Mouse (Mus musculus): Measurements from ENCODE around the gene Kcnma1. TPM values are rescaled to one million over a fixed set of nuclear protein-coding genes. Genes with fewer than 3 reads are reported as not detected.

Kcnma1 gene
- polyA plus RNA-seq, 1 experiment: 4.9 TPM

DNA sequence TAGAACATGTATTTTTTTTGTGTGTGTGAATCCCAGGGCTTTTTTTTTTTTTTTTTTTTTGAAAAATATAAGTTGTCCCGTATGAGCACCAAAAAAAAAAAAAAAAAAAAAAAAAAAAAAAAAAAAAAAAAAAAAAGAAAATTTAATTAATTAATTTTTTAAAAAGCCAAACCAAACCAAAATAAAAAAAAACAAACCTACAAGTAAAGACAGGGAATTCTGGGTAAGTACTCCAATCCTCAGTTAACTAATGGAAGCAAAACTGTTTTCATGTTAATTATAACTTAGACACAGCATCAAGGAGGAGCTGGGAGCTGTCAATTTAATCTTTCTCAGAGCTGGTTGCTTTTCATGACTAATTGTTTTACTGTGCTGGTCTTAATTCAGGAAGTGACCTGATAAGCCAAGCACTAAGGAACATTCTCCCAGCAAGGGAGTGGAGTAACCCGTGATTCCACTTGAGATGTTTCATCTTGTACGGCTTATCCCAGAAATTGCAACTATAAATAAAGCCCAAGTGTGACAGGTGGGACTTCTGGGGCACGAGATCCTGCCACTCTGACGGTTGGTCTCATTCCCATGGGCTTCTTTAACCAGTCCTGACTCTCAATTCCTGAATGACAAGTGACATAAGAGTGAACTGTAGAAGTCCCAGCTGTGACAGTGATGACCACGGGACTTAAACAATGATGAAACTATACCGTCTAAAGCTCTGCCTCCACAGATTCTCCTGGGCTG is 424.4 kb downstream of the Kcnma1 start:
- 64% methylated on average over 7 of the region's 7 CpGs for WGBS
- TF ChIP-seq CTCF (IDR thresholded peaks at IDR 0.05; ENCODE audit: borderline replicate concordance, control insufficient read depth, extremely low read depth, insufficient read depth, low read length, poor library complexity) (no peak), POLR2A (IDR thresholded peaks at IDR 0.05; ENCODE audit: control insufficient read depth, extremely low read depth, insufficient read depth, low read length, poor library complexity) (no peak)
- no peak overlapping the region for H3K27ac ChIP-seq (ENCODE audit: control insufficient read depth, insufficient read depth, low read length)
- no peaks in the 10 kb centered on the region for H3K27me3 ChIP-seq (ENCODE audit: control insufficient read depth, insufficient read depth, low read length)
- H3K4me3 ChIP-seq (ENCODE audit: control insufficient read depth, insufficient read depth, low read length): no peak overlapping the region
- H3K4me1 ChIP-seq (replicated peaks; ENCODE audit: control insufficient read depth, insufficient read depth, low read length): no peaks in the 10 kb centered on the region
- no peak for DNase-seq
- H3K36me3 ChIP-seq (ENCODE audit: control insufficient read depth, insufficient read depth, low read length): no peaks in the 10 kb centered on the region

DNA sequence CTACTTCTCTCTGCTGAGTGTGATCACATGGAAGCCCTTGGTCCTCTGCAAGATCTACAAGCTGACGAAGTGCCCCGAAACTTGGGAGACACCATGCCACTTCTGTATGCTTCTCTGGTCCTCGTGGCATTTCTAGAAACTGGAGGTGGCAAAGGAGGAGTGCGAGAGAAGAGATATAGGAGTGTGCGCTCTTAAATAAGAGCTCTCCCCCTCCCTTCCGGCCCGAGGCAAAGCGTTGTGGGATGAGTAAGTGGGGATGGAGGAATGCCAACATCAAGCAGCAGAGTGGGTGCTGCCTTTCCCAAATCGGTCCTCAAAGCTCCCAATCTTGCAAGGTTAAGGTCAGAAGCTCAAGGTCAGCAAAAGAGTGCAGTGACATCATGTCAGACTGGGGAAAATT is 426.8 kb downstream of the Kcnma1 start:
- H3K4me1 ChIP-seq (replicated peaks; ENCODE audit: control insufficient read depth, insufficient read depth, low read length): no peaks in the 10 kb centered on the region
- no peak for DNase-seq
- H3K36me3 ChIP-seq (ENCODE audit: control insufficient read depth, insufficient read depth, low read length): no peaks in the 10 kb centered on the region
- TF ChIP-seq CTCF (IDR thresholded peaks at IDR 0.05; ENCODE audit: borderline replicate concordance, control insufficient read depth, extremely low read depth, insufficient read depth, low read length, poor library complexity) (no peak), POLR2A (IDR thresholded peaks at IDR 0.05; ENCODE audit: control insufficient read depth, extremely low read depth, insufficient read depth, low read length, poor library complexity) (no peak)
- 81% methylated on average over 9 of the region's 9 CpGs for WGBS
- H3K27me3 ChIP-seq (ENCODE audit: control insufficient read depth, insufficient read depth, low read length): no peaks in the 10 kb centered on the region
- no peak overlapping the region for H3K27ac ChIP-seq (ENCODE audit: control insufficient read depth, insufficient read depth, low read length)
- no peak overlapping the region for H3K4me3 ChIP-seq (ENCODE audit: control insufficient read depth, insufficient read depth, low read length)

DNA sequence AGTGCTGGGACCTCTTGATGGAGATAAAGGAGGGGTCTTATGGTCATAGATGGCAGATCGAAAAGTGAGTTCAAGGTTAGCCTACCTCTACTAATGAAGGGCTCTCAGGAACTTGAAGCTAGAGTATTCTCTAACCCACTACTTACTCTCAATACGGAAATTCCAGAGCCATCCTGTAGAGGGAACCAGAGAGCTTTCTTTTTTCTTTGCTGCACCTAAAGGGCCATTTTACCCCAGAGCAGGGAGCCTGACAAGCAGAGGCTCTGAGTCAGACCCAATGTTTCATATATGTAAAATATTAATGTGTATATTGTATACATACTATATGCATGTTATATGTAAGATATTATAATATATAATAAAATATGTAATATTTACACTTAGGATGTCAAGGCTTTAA is 431.1 kb downstream of the Kcnma1 start:
- TF ChIP-seq CTCF (IDR thresholded peaks at IDR 0.05; ENCODE audit: borderline replicate concordance, control insufficient read depth, extremely low read depth, insufficient read depth, low read length, poor library complexity) (no peak), POLR2A (IDR thresholded peaks at IDR 0.05; ENCODE audit: control insufficient read depth, extremely low read depth, insufficient read depth, low read length, poor library complexity) (no peak)
- Histone ChIP-seq H3K4me1 (replicated peaks; ENCODE audit: control insufficient read depth, insufficient read depth, low read length) (no peaks in the 10 kb centered on the region), H3K27me3 (ENCODE audit: control insufficient read depth, insufficient read depth, low read length) (no peaks in the 10 kb centered on the region), H3K4me3 (ENCODE audit: control insufficient read depth, insufficient read depth, low read length) (no peak overlapping the region), H3K27ac (ENCODE audit: control insufficient read depth, insufficient read depth, low read length) (no peak overlapping the region), H3K36me3 (ENCODE audit: control insufficient read depth, insufficient read depth, low read length) (no peaks in the 10 kb centered on the region)
- WGBS: 20% methylated on average over 2 of the region's 2 CpGs
- peak; percentile 28 for DNase-seq

DNA sequence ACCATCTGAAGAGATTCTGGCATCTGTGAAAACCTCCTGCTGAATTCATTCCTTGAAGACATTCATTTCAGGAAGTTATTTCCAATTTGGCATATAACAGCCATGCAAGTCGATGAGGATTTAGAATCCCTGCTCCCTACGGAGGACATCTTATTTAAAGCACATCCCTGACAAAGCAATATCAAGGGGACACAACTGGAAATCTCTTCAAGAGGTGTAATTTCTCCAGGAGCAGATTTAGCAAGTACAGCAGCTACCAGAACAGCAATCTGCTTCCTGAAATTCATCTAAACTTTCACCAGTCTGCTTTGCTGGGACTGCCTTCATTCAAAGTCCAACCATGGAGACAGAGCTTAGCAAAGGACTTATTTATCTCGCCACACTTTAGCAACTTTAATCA is 433.0 kb downstream of the Kcnma1 start:
- H3K27ac ChIP-seq (ENCODE audit: control insufficient read depth, insufficient read depth, low read length): no peak overlapping the region
- DNase-seq: no peak
- 84% methylated on average over 3 of the region's 3 CpGs for WGBS
- H3K4me1 ChIP-seq (replicated peaks; ENCODE audit: control insufficient read depth, insufficient read depth, low read length): no peaks in the 10 kb centered on the region
- TF ChIP-seq CTCF (IDR thresholded peaks at IDR 0.05; ENCODE audit: borderline replicate concordance, control insufficient read depth, extremely low read depth, insufficient read depth, low read length, poor library complexity) (no peak), POLR2A (IDR thresholded peaks at IDR 0.05; ENCODE audit: control insufficient read depth, extremely low read depth, insufficient read depth, low read length, poor library complexity) (no peak)
- H3K4me3 ChIP-seq (ENCODE audit: control insufficient read depth, insufficient read depth, low read length): no peak overlapping the region
- H3K27me3 ChIP-seq (ENCODE audit: control insufficient read depth, insufficient read depth, low read length): no peaks in the 10 kb centered on the region
- no peaks in the 10 kb centered on the region for H3K36me3 ChIP-seq (ENCODE audit: control insufficient read depth, insufficient read depth, low read length)

DNA sequence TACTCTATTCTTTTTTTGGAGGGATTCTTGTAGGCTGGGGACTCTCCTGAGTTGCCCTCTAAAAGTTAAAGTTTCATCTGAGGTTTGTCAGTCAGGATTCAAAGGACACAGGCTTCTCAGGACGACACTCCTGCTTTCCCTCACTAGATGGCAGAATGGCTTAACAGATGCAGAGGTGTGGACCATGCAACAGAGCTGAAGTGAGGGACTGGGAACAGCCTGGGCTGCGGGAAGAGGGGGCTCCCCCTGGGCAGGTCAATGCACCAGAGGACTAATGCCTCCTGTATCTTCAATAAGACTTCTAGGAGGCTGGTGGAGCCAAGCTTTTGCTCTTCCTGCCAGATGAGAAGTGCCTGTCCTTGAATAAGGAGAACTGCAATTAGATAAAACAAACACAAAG is 438.3 kb downstream of the Kcnma1 start:
- 5% methylated on average over 2 of the region's 2 CpGs for WGBS
- TF ChIP-seq CTCF (IDR thresholded peaks at IDR 0.05; ENCODE audit: borderline replicate concordance, control insufficient read depth, extremely low read depth, insufficient read depth, low read length, poor library complexity): no peak
- TF ChIP-seq POLR2A (IDR thresholded peaks at IDR 0.05; ENCODE audit: control insufficient read depth, extremely low read depth, insufficient read depth, low read length, poor library complexity): no peak
- H3K27ac ChIP-seq (ENCODE audit: control insufficient read depth, insufficient read depth, low read length): no peak overlapping the region
- no peak for DNase-seq
- H3K4me1 ChIP-seq (replicated peaks; ENCODE audit: control insufficient read depth, insufficient read depth, low read length): no peaks in the 10 kb centered on the region
- H3K36me3 ChIP-seq (ENCODE audit: control insufficient read depth, insufficient read depth, low read length): no peaks in the 10 kb centered on the region
- no peaks in the 10 kb centered on the region for H3K27me3 ChIP-seq (ENCODE audit: control insufficient read depth, insufficient read depth, low read length)
- no peak overlapping the region for H3K4me3 ChIP-seq (ENCODE audit: control insufficient read depth, insufficient read depth, low read length)

DNA sequence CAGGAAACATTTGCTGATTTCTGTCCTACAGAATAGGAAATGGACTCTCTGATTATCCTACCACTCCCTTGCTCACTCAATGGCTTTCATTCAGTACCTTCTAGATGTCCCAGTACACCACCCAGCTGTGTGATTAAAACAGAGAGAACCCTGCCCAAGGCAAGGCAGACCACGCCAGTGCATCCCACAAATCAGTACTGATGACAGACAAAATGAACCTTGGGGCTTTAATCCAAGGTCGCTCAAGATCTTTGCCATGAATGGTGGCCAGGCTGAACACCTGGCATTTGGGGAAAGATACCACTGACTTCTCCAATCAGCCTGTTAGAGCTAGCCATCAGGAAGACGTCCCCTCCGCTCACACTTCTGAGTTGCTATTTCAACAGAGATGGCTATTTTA is 440.2 kb downstream of the Kcnma1 start:
- H3K4me3 ChIP-seq (ENCODE audit: control insufficient read depth, insufficient read depth, low read length): no peak overlapping the region
- no peaks in the 10 kb centered on the region for H3K36me3 ChIP-seq (ENCODE audit: control insufficient read depth, insufficient read depth, low read length)
- H3K27ac ChIP-seq (ENCODE audit: control insufficient read depth, insufficient read depth, low read length): no peak overlapping the region
- no peaks in the 10 kb centered on the region for H3K4me1 ChIP-seq (replicated peaks; ENCODE audit: control insufficient read depth, insufficient read depth, low read length)
- no peaks in the 10 kb centered on the region for H3K27me3 ChIP-seq (ENCODE audit: control insufficient read depth, insufficient read depth, low read length)
- 91% methylated on average over 4 of the region's 4 CpGs for WGBS
- no peak for DNase-seq
- no peak for TF ChIP-seq CTCF (IDR thresholded peaks at IDR 0.05; ENCODE audit: borderline replicate concordance, control insufficient read depth, extremely low read depth, insufficient read depth, low read length, poor library complexity)
- TF ChIP-seq POLR2A (IDR thresholded peaks at IDR 0.05; ENCODE audit: control insufficient read depth, extremely low read depth, insufficient read depth, low read length, poor library complexity): no peak

DNA sequence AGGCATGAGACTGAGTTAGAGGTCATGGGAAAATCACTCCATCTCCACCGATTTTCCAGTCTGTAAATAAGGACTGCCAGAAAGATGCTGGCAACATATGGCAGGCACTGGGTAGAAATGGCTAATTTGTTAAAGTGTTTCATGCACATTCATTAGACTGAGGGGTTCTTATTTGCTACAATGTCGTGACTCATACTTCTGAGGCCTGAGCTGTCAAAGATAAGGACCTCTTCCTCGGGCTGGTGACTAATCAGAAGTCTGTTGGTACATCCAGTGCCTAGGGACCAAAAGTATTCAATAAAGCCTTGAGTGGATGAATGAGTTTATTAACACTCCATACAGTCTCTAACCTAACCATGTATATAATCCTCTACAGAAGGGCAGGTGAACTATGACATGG is 440.9 kb downstream of the Kcnma1 start:
- WGBS: 46% methylated on average over 3 of the region's 3 CpGs
- Histone ChIP-seq H3K4me3 (ENCODE audit: control insufficient read depth, insufficient read depth, low read length) (no peak overlapping the region), H3K4me1 (replicated peaks; ENCODE audit: control insufficient read depth, insufficient read depth, low read length) (no peaks in the 10 kb centered on the region), H3K27me3 (ENCODE audit: control insufficient read depth, insufficient read depth, low read length) (no peaks in the 10 kb centered on the region), H3K27ac (ENCODE audit: control insufficient read depth, insufficient read depth, low read length) (no peak overlapping the region), H3K36me3 (ENCODE audit: control insufficient read depth, insufficient read depth, low read length) (no peaks in the 10 kb centered on the region)
- no peak for DNase-seq
- TF ChIP-seq POLR2A (IDR thresholded peaks at IDR 0.05; ENCODE audit: control insufficient read depth, extremely low read depth, insufficient read depth, low read length, poor library complexity) (no peak), CTCF (IDR thresholded peaks at IDR 0.05; ENCODE audit: borderline replicate concordance, control insufficient read depth, extremely low read depth, insufficient read depth, low read length, poor library complexity) (no peak)
